Mouse (Mus musculus) gastrocnemius, adult 2 months (tissue): ENCODE results near the gene Sptbn1. TPM values are rescaled to one million over a fixed set of nuclear protein-coding genes. Genes with fewer than 3 reads are reported as not detected.

ENCODE experiments used
- DNase-seq: peaks from one replicate; pipeline ENCODE4 v3.0.0; 2022
- H3K27ac ChIP-seq: fragments of 200-600 bp; 2 replicates; pipeline ENCODE4 v1.8.1; 2022; ENCODE audit warnings: mild to moderate bottlenecking
- H3K4me3 ChIP-seq: fragments of 200-600 bp; 2 replicates; pipeline ENCODE4 v1.8.1; 2022; ENCODE audit warnings: mild to moderate bottlenecking, moderate library complexity
- CTCF ChIP-seq: fragments of 200-600 bp; IDR thresholded peaks from 2 replicates; pipeline ENCODE4 v1.8.1; 2022; ENCODE audit warnings: antibody characterized with exemption, mild to moderate bottlenecking, moderate library complexity
- intact Hi-C: fragments of 180-260 bp; cut with DNase I; formaldehyde crosslinking; loops from one replicate; pipeline ENCODE4 v1.15.1; 2025
- total RNA-seq, 2 experiments: library from RNA; stranded (reverse); gene quantifications; 2 replicates each; pipeline ENCODE4 v1.2.3; 2021

Sptbn1 gene
- total RNA-seq, 2 experiments from 2014 or later: 112 to 141 TPM

DNA sequence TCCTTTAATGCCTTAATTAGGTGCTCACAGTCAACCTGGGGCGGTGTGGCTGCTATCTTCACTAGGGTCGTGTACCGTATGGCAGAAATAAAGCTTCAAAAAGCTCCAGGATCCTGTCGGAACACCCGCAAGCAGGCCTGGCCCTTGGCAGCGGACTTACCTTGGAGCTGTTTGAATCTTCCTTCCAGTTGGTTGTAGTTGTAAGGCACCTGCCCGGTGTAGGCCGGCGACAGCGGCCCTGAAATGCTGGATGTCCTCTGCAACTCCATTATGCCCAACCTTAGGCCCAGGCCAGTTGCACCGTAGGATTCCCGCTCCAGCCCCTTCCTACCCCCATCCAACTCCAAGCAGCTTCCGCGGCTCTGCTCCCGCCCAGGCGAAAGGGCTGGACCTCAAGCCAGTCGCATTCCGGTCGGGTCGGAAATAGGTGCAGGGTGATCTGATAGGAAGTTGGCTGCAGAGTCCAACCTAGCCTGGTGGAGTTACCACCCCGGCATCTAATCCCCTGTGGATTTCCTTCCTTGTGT lies 70.3 kb downstream of the Sptbn1 start:
- Histone ChIP-seq H3K4me3 (peak overlapping the region; percentile 77), H3K27ac (peak overlapping the region; percentile 69)
- DNase-seq: peak; percentile 68
- TF ChIP-seq CTCF: no peak
- intact Hi-C loops: loop anchor here (5.0 kb wide), 1 partner anchor 35 kb away; no protein-coding TSS in a partner anchor

DNA sequence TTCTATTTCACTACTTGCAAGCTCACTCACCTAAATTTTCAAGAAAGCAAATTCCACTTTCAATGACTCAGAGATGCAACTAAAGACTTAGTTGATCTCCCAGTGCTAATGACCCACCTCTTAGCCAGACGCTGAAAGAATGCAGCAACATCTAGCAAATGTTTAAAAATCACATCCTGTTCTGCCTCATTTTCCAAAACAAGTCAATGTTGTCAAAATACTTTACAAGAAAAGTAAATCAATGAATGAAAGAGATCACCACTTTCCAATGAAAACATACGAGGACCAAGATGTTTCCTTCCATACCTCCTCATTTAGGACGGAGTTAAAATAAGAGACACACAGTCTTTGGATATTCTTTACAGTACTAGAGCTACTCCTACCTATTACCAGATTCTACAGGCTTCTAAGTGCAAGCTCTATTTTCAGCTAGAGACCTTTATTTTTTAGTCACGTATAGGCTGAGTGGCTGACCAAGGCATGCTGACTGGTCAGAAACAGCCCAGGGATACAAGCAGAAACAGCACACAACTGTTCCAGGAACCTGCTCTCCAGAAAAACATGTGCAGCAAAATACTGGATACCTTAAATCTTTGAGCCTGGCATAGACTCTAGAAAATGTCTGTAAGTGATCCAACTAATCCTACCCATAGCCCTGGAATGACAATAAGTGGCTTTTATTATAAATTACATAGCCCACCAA lies 71.5 kb downstream of the Sptbn1 start:
- Histone ChIP-seq H3K27ac (peak overlapping the region; percentile 24; the same call in 1 of the 2 replicates), H3K4me3 (no peak overlapping the region; the same call in 1 of the 2 replicates)
- intact Hi-C loops: loop anchor here (5.0 kb wide), 1 partner anchor 34 kb away; no protein-coding TSS in a partner anchor
- DNase-seq: no peak
- no peak for TF ChIP-seq CTCF

DNA sequence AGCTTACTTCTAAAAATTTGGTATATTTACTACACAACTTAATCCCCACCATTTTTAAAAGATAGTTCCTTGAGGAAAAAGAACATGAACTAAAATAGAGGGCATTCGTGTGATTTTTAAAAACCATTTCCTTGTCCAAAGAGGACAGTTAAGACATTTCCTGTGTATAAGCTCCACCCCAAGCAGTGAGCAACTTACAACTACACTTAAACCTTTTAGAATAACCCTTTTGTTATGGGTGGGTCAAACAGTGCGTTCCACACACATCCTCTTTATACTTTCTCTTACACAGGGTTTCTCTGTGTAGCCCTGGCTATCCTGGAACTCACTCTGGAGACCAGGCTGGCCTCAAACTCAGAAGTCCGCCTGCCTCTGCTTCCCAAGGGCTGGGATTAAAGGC lies 72.2 kb downstream of the Sptbn1 start:
- Histone ChIP-seq H3K27ac (peak overlapping the region; percentile 24; the same call in 1 of the 2 replicates), H3K4me3 (peak overlapping the region; percentile 9; the same call in 1 of the 2 replicates)
- intact Hi-C loops: loop anchor here (5.0 kb wide), 1 partner anchor 33 kb away; no protein-coding TSS in a partner anchor
- no peak for DNase-seq
- TF ChIP-seq CTCF: no peak

DNA sequence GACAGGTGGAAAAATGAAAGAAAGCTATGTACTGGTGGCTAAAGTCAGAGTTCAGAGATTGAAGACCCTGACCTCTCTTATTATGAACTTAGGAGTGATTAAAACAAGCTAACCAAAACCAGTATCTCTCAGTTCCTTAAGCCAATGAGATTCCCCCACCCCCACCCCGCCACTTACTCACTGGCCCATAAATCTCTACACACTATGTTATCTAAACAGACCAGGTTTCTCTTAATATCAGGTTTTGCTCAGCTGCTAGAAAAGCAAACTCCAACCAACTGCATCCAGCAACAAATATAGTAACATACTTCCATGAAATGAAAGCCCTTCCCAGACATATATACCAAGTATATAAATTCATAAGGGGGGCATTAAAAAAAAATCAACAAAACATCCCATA lies 73.2 kb downstream of the Sptbn1 start:
- Histone ChIP-seq H3K27ac (no peak overlapping the region), H3K4me3 (no peak overlapping the region)
- DNase-seq: no peak
- intact Hi-C loops: loop anchor here (5.0 kb wide), 1 partner anchor 32 kb away; no protein-coding TSS in a partner anchor
- TF ChIP-seq CTCF: no peak

DNA sequence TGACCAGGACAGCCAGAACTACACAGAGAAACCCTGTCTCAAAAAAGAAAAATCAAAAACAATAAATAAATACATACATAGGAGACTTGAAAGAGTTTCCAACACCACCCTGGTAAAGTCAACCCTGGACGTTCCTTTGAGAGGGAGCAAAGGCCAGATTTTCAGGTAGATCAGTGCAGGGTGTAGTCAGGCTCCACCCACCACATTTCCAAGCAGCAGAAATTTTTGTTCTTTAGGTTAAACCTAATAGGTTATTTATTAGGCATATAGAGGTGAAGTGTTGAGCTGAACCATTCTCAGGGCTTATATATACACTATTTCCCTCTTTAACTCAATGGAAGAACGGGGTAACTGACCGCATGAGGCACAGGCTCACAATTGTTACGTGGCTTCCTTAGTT lies 77.0 kb downstream of the Sptbn1 start:
- H3K4me3 ChIP-seq: no peak overlapping the region
- no peak for TF ChIP-seq CTCF
- no peak for DNase-seq
- intact Hi-C loops: no loop called here
- no peak overlapping the region; the same call in 1 of the 2 replicates for H3K27ac ChIP-seq

GRCm38 (mm10) chr11:30190119-30190518 lies 77.9 kb downstream of the Sptbn1 start:
- intact Hi-C loops: no loop called here
- no peak overlapping the region for H3K4me3 ChIP-seq
- TF ChIP-seq CTCF: no peak
- no peak overlapping the region for H3K27ac ChIP-seq
- no peak for DNase-seq

DNA sequence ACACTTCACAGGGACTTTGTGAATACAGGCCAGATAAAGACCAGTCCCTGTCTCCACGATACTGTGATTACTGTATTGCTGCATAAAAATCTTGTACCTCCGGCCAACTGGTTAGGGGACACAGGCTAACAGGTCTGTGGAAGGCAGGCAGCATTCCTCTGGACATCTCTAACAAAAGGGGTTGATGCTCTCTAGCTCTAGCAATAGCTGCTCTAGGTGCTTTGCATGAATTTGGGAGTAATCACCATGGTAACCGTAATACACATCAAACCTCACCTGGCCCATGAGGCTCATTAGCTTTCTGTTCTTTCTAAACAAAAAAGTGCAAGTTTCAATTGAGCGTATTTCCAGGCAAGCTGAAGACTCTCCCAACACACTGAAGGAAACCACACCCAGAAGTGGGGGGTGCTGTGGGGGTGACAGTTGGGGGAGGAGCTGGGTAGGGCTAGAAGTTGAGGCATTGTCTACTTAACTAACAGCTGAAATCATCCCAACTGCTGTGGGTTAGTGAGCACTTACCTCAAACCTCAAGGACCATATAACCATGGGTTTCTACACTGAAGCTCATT lies 81.0 kb downstream of the Sptbn1 start:
- intact Hi-C loops: no loop called here
- no peak for TF ChIP-seq CTCF
- DNase-seq: peak; percentile 43

GRCm38 (mm10) chr11:30184527-30184926 lies 83.4 kb downstream of the Sptbn1 start:
- Histone ChIP-seq H3K4me3 (no peak overlapping the region), H3K27ac (no peak overlapping the region)
- no peak for DNase-seq
- intact Hi-C loops: no loop called here
- TF ChIP-seq CTCF: no peak

More for the DNA sequence above, 81.0 kb downstream of the Sptbn1 start:
- H3K27ac ChIP-seq: 0 out of 2 replicates have a peak overlapping the region, but pooled peaks have one; percentile 24
- no peak overlapping the region for H3K4me3 ChIP-seq

- intact Hi-C loops: no loop called here
Measured at GRCm38 (mm10) chr11:30182716-30183411, 85.1 kb downstream of the Sptbn1 start.

GRCm38 (mm10) chr11:30178193-30178592 lies 89.8 kb downstream of the Sptbn1 start:
- no peak for DNase-seq
- intact Hi-C loops: no loop called here
- H3K4me3 ChIP-seq: no peak overlapping the region
- TF ChIP-seq CTCF: no peak
- no peak overlapping the region for H3K27ac ChIP-seq

More at GRCm38 (mm10) chr11:30182716-30183411, 85.1 kb downstream of the Sptbn1 start:
- DNase-seq: no peak
- Histone ChIP-seq H3K4me3 (no peak overlapping the region), H3K27ac (no peak overlapping the region)
- no peak for TF ChIP-seq CTCF

- no peak for TF ChIP-seq CTCF
- DNase-seq: no peak
- Histone ChIP-seq H3K4me3 (no peak overlapping the region), H3K27ac (no peak overlapping the region)
- intact Hi-C loops: no loop called here
Measured at GRCm38 (mm10) chr11:30177145-30177840, 90.7 kb downstream of the Sptbn1 start.

DNA sequence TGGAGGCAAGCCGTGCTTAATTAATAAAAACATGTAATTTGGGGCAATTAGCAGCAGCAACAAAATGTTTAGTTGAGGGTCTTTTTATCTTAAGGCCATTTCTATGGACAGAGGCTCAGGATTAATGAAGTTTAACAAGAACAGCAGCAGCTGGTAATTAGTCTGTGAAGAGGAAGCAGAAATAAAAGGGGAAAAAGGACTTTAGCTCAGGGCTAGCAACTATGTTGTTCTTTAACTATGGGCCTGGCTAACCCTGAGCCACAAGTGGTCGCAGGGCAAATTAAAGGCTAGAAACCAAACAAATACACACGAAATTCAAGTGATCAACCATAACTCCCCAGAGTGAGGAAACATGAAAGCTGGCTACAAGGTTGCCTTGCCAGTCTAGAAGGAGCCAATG lies 91.9 kb downstream of the Sptbn1 start:
- DNase-seq: no peak

More for the DNA sequence above, 91.9 kb downstream of the Sptbn1 start:
- Histone ChIP-seq H3K4me3 (no peak overlapping the region), H3K27ac (no peak overlapping the region)
- intact Hi-C loops: no loop called here
- TF ChIP-seq CTCF: no peak
